Mouse (Mus musculus) liver, adult 2 months (tissue): ENCODE measurements around the gene Atxn7. TPM values are rescaled to one million over a fixed set of nuclear protein-coding genes. Genes with fewer than 3 reads are reported as not detected.
A peak's percentile ranks its signal among the peaks of the same experiment; 100 is the strongest.

Source experiments
- DNase-seq: peaks from one replicate; pipeline ENCODE4 v3.0.0-alpha.2; 2011; ENCODE audit warnings: low read depth, low spot score; ENCODE audit errors: extremely low read depth
- H3K27ac ChIP-seq: fragments of 200-500 bp; replicated peaks from 2 replicates; pipeline ENCODE4 v1.5.1; 2012; ENCODE audit warnings: low read depth, mild to moderate bottlenecking, control low read depth, inconsistent platforms, low read length; ENCODE audit not compliant: insufficient read depth
- H3K27me3 ChIP-seq: fragments of 200-500 bp; 2 replicates; pipeline ENCODE4 v1.6.1; 2012; ENCODE audit warnings: mild to moderate bottlenecking, moderate library complexity, low read length, inconsistent platforms; ENCODE audit not compliant: control insufficient read depth, insufficient read depth
- H3K36me3 ChIP-seq: fragments of 200-500 bp; 2 replicates; pipeline ENCODE4 v1.6.1; 2012; ENCODE audit warnings: low read length, inconsistent platforms; ENCODE audit not compliant: control insufficient read depth, insufficient read depth
- H3K4me1 ChIP-seq: fragments of 200-500 bp; 2 replicates; pipeline ENCODE4 v1.6.1; 2011; ENCODE audit warnings: low read length; ENCODE audit not compliant: control insufficient read depth, insufficient read depth
- H3K4me3 ChIP-seq: fragments of 200-500 bp; 2 replicates; pipeline ENCODE4 v1.5.1; 2011; ENCODE audit warnings: low read depth, mild to moderate bottlenecking, control low read depth, low read length, moderate library complexity; ENCODE audit not compliant: insufficient read depth
- H3K79me2 ChIP-seq: fragments of 200-500 bp; 2 replicates; pipeline ENCODE4 v1.6.1; 2012; ENCODE audit warnings: inconsistent platforms, mild to moderate bottlenecking, low read length, moderate library complexity; ENCODE audit not compliant: control insufficient read depth, insufficient read depth
- H3K9ac ChIP-seq: fragments of 200-500 bp; 2 replicates; pipeline ENCODE4 v1.6.1; 2012; ENCODE audit warnings: low read depth, mild to moderate bottlenecking, control low read depth, inconsistent platforms, low read length
- CTCF ChIP-seq: fragments of 200-500 bp; IDR thresholded peaks from 2 replicates; pipeline ENCODE4 v1.5.1; 2011; ENCODE audit warnings: low read depth, low read length, control low read depth
- POLR2A ChIP-seq: fragments of 200-500 bp; IDR thresholded peaks from 2 replicates; pipeline ENCODE4 v1.6.1; 2011; ENCODE audit warnings: low read length, control low read depth; ENCODE audit not compliant: insufficient read depth; ENCODE audit errors: extremely low read depth
- WGBS: fragments of 180-500 bp; shearing (Covaris S2); methylation state at CpG from one replicate; pipeline ENCODE4 v1.1.7; 2018; 5-methylcytosine and 5-hydroxymethylcytosine counted together
- polyA plus RNA-seq: library from polyadenylated mRNA; depleted of rRNA; stranded (reverse); fragments of >200 nt; gene quantifications from 2 replicates; pipeline ENCODE4 v1.2.3, GENCODE M21; 2012
- total RNA-seq: library from RNA; depleted of rRNA; stranded (reverse); fragments of >200 nt; gene quantifications from 2 replicates; pipeline ENCODE4 v1.2.3, GENCODE M21; 2014

Gene Atxn7
- total and polyA plus RNA-seq, 2 experiments, result 13.2 to 16.8 TPM

- WGBS, result 89% methylated on average over 3 of the region's 3 CpGs
- Histone ChIP-seq H3K4me1 (peaks cover 3% of the 10 kb centered on the region; the same call in 1 of the 2 replicates), H3K9ac (no peak overlapping the region), H3K27me3 (no peaks in the 10 kb centered on the region), H3K36me3 (no peaks in the 10 kb centered on the region), H3K27ac (no peak overlapping the region), H3K4me3 (no peak overlapping the region), H3K79me2 (no peaks in the 10 kb centered on the region)
- DNase-seq, result no peak
- TF ChIP-seq CTCF (no peak), POLR2A (no peak)
These were observed 29.5 kb downstream of the Atxn7 start for GRCm38 (mm10) chr14:13990741-13991140.

- H3K9ac ChIP-seq, result no peak overlapping the region
- TF ChIP-seq CTCF, result 0 out of 2 replicates have a peak, but pooled peaks have one; percentile 6
- TF ChIP-seq POLR2A, result no peak
- H3K4me1 ChIP-seq, result peaks cover 3% of the 10 kb centered on the region; the same call in 1 of the 2 replicates
- no peaks in the 10 kb centered on the region for H3K79me2 ChIP-seq
- peak; percentile 71 for DNase-seq
- no peaks in the 10 kb centered on the region for H3K27me3 ChIP-seq
- H3K27ac ChIP-seq, result no peak overlapping the region
- H3K36me3 ChIP-seq, result no peaks in the 10 kb centered on the region
- H3K4me3 ChIP-seq, result no peak overlapping the region
- 43% methylated on average over 9 of the region's 9 CpGs for WGBS
These were observed 34.2 kb downstream of the Atxn7 start for GRCm38 (mm10) chr14:13995206-13996097.

GRCm38 (mm10) chr14:14002771-14003170 lies 41.5 kb downstream of the Atxn7 start:
- 96% methylated on average over 7 of the region's 7 CpGs for WGBS
- DNase-seq, result no peak
- Histone ChIP-seq H3K4me3 (no peak overlapping the region), H3K27ac (no peak overlapping the region), H3K4me1 (no peaks in the 10 kb centered on the region), H3K79me2 (no peaks in the 10 kb centered on the region), H3K27me3 (no peaks in the 10 kb centered on the region), H3K9ac (no peak overlapping the region), H3K36me3 (no peaks in the 10 kb centered on the region)
- TF ChIP-seq CTCF (no peak), POLR2A (no peak)

- WGBS, result 15% methylated on average over 6 of the region's 6 CpGs
- peak; percentile 70 for DNase-seq
- no peak overlapping the region for H3K4me3 ChIP-seq
- H3K27me3 ChIP-seq, result no peaks in the 10 kb centered on the region
- TF ChIP-seq CTCF (no peak), POLR2A (no peak)
- H3K9ac ChIP-seq, result no peak overlapping the region
- no peaks in the 10 kb centered on the region for H3K36me3 ChIP-seq
- peaks cover 5% of the 10 kb centered on the region for H3K79me2 ChIP-seq
- no peak overlapping the region for H3K27ac ChIP-seq
- peaks cover 14% of the 10 kb centered on the region for H3K4me1 ChIP-seq
These were observed 48.5 kb downstream of the Atxn7 start for GRCm38 (mm10) chr14:14009712-14010111.

- Histone ChIP-seq H3K36me3 (peaks cover 9% of the 10 kb centered on the region; the same call in 1 of the 2 replicates), H3K9ac (peak overlapping the region; percentile 98), H3K27me3 (no peaks in the 10 kb centered on the region), H3K4me3 (peak overlapping the region; percentile 99), H3K4me1 (peaks cover 21% of the 10 kb centered on the region), H3K79me2 (peaks cover 11% of the 10 kb centered on the region), H3K27ac (peak overlapping the region; percentile 96)
- TF ChIP-seq POLR2A (peak; percentile 58), CTCF (no peak)
- WGBS, result under 1% methylated on average over 92 of the region's 116 CpGs
- DNase-seq, result peak; percentile 73
These were observed 51.4 kb downstream of the Atxn7 start for GRCm38 (mm10) chr14:14012383-14013251.
